Mouse (Mus musculus) small intestine, adult 2 months (tissue): ENCODE results near the gene Cd3eap.

Experiments used
- CTCF ChIP-seq: fragments of 200-500 bp; IDR thresholded peaks from 2 replicates; pipeline ENCODE4 v1.5.1; 2012; ENCODE audit warnings: low read depth, mild to moderate bottlenecking, control low read depth, inconsistent platforms, low read length, moderate library complexity, mixed read lengths; ENCODE audit not compliant: insufficient replicate concordance, insufficient read length; ENCODE audit errors: extremely low read depth
- POLR2A ChIP-seq: fragments of 200-500 bp; IDR thresholded peaks from 2 replicates; pipeline ENCODE4 v1.6.1; 2012; ENCODE audit warnings: low read depth, mild to moderate bottlenecking, control low read depth, inconsistent platforms, low read length, moderate library complexity

GRCm38 (mm10) chr7:19361720-19362119 is 2.4 kb upstream of the Cd3eap start:
- TF ChIP-seq CTCF, result peak; percentile 89; the same call in 1 of the 2 replicates
- no peak for TF ChIP-seq POLR2A
